Mouse (Mus musculus) neural tube, embryonic 12.5 days (tissue): ENCODE measurements around the gene Slc43a1. TPM values are rescaled to one million over a fixed set of nuclear protein-coding genes. Genes with fewer than 3 reads are reported as not detected.

Experiments used
- ATAC-seq: fragments of 200-750 bp; cut with Nextera tagmentation; 2 replicates; pipeline ENCODE4 v1.8.0; 2017; ENCODE audit warnings: low read depth, mild to moderate bottlenecking, moderate TSS enrichment, moderate library complexity; ENCODE audit not compliant: low FRiP score
- H3K27ac ChIP-seq: fragments of 300-500 bp; sonication (generic); 2 replicates; pipeline ENCODE4 v1.5.1; 2016
- H3K27me3 ChIP-seq: fragments of 300-500 bp; sonication (generic); replicated peaks from 2 replicates; pipeline ENCODE4 v1.6.1; 2016; ENCODE audit warnings: mild to moderate bottlenecking
- H3K36me3 ChIP-seq: fragments of 300-500 bp; sonication (generic); 2 replicates; pipeline ENCODE4 v1.6.1; 2016; ENCODE audit warnings: mild to moderate bottlenecking
- H3K4me1 ChIP-seq: fragments of 300-500 bp; sonication (generic); 2 replicates; pipeline ENCODE4 v1.6.1; 2016
- H3K4me2 ChIP-seq: fragments of 300-500 bp; sonication (generic); replicated peaks from 2 replicates; pipeline ENCODE4 v1.6.1; 2016; ENCODE audit warnings: mild to moderate bottlenecking
- H3K4me3 ChIP-seq: fragments of 300-500 bp; sonication (generic); 2 replicates; pipeline ENCODE4 v1.5.1; 2016
- H3K9ac ChIP-seq: fragments of 300-500 bp; sonication (generic); 2 replicates; pipeline ENCODE4 v1.6.1; 2016; ENCODE audit warnings: mild to moderate bottlenecking
- H3K9me3 ChIP-seq: fragments of 300-500 bp; sonication (generic); 2 replicates; pipeline ENCODE4 v1.6.1; 2016; ENCODE audit warnings: mild to moderate bottlenecking
- WGBS: fragments of 180-500 bp; shearing (Covaris S2); methylation state at CpG from one replicate; pipeline ENCODE4 v1.1.7; 2016; 5-methylcytosine and 5-hydroxymethylcytosine counted together
- polyA plus RNA-seq: library from polyadenylated mRNA; unstranded; fragments of >200 nt; fragmentation: Nextera tagmentation; extraction: Ambion mirVana; gene quantifications from 2 replicates; pipeline ENCODE4 v1.2.1, GENCODE M21; 2016

Gene Slc43a1
- polyA plus RNA-seq, 1 experiment from 2014 or later = 10.2 TPM

DNA sequence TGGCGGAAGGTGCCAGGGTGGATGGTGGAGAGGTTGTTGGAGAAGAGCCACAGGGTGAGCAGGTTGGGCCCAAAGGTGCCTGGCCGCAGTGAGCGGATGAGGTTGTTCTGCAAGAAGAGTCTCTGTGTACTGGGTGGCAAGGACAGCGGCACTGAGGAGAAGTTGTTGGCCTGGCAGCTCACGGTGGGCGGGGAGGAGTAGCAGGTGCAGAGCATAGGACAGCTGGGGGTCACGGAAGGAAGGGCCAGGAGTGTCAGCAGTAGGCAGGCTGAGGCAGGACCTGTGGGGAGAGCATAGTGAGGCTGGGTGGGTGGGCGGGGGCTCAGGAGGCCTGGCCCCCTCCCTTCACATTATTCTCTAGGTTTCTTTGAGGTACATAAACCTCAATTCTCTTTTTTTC is 41.9 kb downstream of the Slc43a1 start:
- Histone ChIP-seq H3K27ac (no peak overlapping the region), H3K4me2 (no peak overlapping the region), H3K9ac (no peak overlapping the region), H3K4me1 (peaks cover 17% of the 10 kb centered on the region), H3K9me3 (no peaks in the 10 kb centered on the region), H3K36me3 (no peaks in the 10 kb centered on the region), H3K4me3 (no peak overlapping the region), H3K27me3 (peaks cover 56% of the 10 kb centered on the region)
- no peak for ATAC-seq
- WGBS = 80% methylated on average over 8 of the region's 8 CpGs

DNA sequence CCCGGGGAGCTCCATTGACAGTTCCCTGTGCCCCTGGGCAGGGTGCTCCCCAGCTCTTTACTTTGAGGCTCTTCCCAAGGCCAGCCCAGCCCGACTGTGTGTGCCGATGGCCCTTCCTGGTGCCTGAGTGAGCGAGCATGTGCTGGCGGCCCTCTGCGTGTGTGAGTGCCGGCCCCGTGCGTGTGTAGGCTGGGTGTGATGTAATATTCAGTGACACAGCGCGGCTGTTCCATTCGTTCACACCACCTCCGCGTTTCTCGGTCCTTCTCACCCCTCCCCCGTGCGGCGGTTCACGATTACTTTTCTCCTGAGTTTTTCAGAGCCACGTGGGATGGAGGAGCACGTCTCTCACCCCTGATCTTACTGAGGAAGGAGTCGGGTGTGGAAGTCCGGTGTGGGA is 44.0 kb downstream of the Slc43a1 start:
- Histone ChIP-seq H3K4me2 (peak overlapping the region; percentile 49), H3K27ac (no peak overlapping the region), H3K27me3 (peaks cover 77% of the 10 kb centered on the region), H3K36me3 (no peaks in the 10 kb centered on the region), H3K9me3 (no peaks in the 10 kb centered on the region), H3K4me1 (peaks cover 34% of the 10 kb centered on the region), H3K4me3 (no peak overlapping the region; the same call in 1 of the 2 replicates), H3K9ac (no peak overlapping the region)
- WGBS = 10% methylated on average over 23 of the region's 23 CpGs
- no peak for ATAC-seq

DNA sequence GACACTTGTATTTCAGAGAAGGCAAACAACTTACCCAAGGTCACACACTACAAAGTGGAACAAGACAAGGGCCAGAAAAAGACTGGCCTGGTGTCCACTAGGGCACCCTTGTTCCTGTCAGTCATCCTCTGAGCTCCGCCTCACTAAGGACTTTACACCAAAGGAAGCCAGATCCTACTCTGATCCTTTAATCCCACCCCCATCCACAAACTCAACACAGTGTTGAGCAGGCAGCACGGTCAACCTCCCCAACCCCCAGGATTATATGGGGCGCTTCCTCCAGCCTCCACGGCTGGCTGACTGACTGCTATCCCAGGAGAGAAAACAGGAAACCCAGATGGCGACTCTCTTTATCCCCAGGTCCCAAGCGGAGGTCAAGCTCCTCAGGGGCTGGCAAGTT is 44.4 kb downstream of the Slc43a1 start:
- Histone ChIP-seq H3K9ac (no peak overlapping the region), H3K4me2 (peak overlapping the region; percentile 49), H3K36me3 (no peaks in the 10 kb centered on the region), H3K27ac (no peak overlapping the region), H3K4me3 (no peak overlapping the region; the same call in 1 of the 2 replicates), H3K9me3 (no peaks in the 10 kb centered on the region), H3K4me1 (peaks cover 39% of the 10 kb centered on the region), H3K27me3 (peaks cover 81% of the 10 kb centered on the region)
- ATAC-seq = no peak
- 4% methylated on average over 6 of the region's 6 CpGs for WGBS

DNA sequence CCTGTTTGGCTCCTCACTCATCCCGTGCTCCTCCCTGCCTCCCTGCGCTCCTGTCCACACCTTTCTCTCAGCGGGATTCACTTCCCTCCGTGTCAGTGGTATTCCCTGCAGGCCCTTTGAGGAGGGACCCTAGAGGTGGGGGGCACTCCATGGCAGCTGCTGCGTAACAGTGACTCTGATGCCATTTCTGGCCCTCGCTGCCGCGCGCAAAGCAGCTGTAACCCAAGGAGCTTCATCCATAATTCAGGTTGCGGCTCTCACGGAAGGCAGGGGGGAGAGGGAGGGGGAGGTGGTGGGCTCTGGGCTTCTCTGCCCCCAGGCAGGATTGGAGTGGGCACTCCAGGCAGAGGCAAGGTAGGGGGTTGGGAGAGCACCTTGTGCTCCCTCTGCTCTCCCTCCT is 44.9 kb downstream of the Slc43a1 start:
- no peaks in the 10 kb centered on the region for H3K36me3 ChIP-seq
- 6% methylated on average over 11 of the region's 11 CpGs for WGBS
- H3K9me3 ChIP-seq = no peaks in the 10 kb centered on the region
- no peak for ATAC-seq
- no peak overlapping the region for H3K27ac ChIP-seq
- peaks cover 41% of the 10 kb centered on the region for H3K4me1 ChIP-seq
- no peak overlapping the region for H3K9ac ChIP-seq
- no peak overlapping the region; the same call in 1 of the 2 replicates for H3K4me3 ChIP-seq
- H3K4me2 ChIP-seq = peak overlapping the region; percentile 49
- peaks cover 86% of the 10 kb centered on the region for H3K27me3 ChIP-seq

DNA sequence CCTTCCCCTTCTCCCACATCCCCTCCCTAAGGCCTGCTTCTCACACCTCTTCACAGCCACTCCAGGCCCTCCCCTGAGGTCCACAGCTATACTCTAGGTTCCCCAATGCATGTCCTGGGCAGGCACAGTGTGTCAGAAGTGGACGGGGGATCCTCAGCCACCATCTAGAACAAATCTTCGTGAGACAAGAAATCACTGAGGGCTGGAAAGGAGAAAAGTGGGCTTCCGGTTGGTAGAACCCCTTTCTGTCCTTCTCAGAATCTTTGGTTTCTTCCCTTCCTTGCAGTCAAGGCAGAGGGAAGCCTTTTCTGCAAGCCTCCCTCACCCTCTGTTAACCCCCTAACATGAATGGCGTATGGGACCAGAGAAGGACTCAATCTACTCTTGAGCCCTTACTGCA is 45.3 kb downstream of the Slc43a1 start:
- H3K4me1 ChIP-seq = peaks cover 43% of the 10 kb centered on the region
- H3K9me3 ChIP-seq = no peaks in the 10 kb centered on the region
- H3K36me3 ChIP-seq = no peaks in the 10 kb centered on the region
- no peak overlapping the region for H3K4me3 ChIP-seq
- ATAC-seq = no peak
- peak overlapping the region; percentile 91 for H3K4me2 ChIP-seq
- H3K9ac ChIP-seq = no peak overlapping the region
- H3K27me3 ChIP-seq = peaks cover 90% of the 10 kb centered on the region
- 63% methylated on average over 4 of the region's 4 CpGs for WGBS
- no peak overlapping the region for H3K27ac ChIP-seq

DNA sequence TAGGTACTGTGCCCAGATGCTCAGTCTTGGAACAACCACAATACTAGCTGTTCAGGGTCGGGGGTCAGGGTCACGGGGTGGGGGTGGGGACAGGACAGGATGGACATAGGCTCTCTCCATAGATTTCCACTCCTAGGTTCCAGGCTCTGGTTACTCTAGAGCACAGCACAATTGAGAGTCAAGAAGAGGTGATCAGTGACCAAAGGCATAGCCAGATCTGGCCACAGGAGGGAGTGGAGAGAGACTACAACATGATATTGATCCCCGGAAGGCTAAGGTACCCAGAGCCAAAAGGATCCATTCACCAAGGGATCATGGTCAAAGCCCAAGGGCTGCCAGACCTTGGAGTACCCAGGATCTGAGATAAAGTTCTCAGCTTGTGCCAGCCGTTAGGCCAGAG is 46.0 kb downstream of the Slc43a1 start:
- H3K9ac ChIP-seq = no peak overlapping the region
- 49% methylated on average over 4 of the region's 4 CpGs for WGBS
- H3K27me3 ChIP-seq = peaks cover 97% of the 10 kb centered on the region
- H3K9me3 ChIP-seq = no peaks in the 10 kb centered on the region
- ATAC-seq = no peak
- H3K27ac ChIP-seq = no peak overlapping the region
- H3K36me3 ChIP-seq = no peaks in the 10 kb centered on the region
- H3K4me1 ChIP-seq = peaks cover 49% of the 10 kb centered on the region
- H3K4me3 ChIP-seq = 0 out of 2 replicates have a peak overlapping the region, but pooled peaks have one; percentile 55
- H3K4me2 ChIP-seq = peak overlapping the region; percentile 91

DNA sequence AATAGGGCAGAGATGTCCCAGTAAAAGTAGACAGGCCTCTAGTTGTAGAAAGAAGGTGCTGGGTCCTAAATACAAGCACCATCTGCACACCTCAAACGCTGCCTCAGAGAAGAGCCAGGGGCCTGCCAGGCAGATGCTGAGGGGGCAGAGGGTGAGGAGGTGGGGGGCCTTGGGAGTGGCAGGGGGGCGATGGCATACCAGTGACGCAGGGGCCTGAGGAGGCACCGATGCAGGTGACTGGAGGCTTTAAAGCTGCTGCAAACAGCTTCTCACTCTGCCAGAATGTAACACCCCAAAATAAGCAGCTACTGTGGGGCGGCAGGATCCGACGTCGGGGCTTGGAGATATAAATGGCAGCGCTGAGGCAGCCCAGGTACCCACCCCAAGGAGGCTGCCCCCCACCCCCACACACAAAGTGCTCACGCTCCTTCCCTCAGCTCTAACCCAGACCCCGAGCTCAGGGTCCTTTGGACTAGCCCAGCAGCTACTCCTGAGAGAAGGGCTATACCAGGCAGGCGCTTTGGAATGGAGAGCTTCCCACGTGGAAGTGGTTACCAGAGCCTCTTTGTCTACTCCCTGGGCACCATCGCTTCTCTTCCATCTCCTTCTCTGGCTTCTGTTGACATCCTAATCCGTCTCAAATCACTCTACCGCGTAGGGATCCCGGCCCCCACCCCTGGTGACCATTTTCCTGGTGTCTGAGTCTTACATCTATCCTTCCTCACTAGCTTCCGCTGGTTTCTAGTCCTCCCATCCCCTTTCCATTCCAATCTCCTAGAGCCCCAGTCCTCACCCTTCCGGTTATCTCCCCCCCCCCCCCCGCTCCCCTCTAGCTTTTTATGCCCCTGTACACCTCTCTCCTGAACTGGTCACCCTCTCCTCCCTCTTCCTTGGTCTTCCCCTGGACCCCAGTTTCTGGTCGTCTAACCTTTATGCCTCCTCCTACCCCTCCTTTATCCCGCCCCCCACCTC is 46.7 kb downstream of the Slc43a1 start:
- no peak for ATAC-seq
- H3K9ac ChIP-seq = 0 out of 2 replicates have a peak overlapping the region, but pooled peaks have one; percentile 64

DNA sequence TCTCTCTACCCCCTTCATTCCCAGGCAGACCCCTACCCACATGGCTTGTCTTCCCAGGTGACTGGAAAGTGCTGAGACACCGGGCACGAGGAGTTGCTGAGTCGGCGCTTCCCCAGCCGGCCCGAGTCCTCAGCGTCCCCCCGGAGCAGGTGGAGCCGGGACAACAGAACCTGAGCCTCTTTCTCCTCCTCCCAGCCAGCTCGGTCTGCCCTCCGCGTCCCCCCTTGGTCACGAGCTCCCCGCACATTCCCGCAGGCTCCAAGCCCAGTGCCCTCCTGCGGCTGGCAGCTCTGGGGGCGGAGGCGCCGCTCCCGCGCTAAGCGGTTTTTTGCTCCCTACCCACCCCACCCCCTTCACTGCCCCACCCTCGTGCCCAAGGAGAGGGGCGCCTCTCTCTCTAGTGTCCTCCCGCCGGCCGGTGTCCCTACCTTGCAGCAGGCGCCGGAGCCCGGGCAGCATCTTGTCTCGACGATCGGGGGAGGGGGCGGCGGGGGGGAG is 47.6 kb downstream of the Slc43a1 start, which contains the start of gene Rtn4rl2:
TSS of gene Rtn4rl2 (minus strand) at position 477 of the 498 bp plus-strand sequence.
- no peak within 1 kb of the TSS for H3K27ac ChIP-seq
- H3K9me3 ChIP-seq = no peaks in the 10 kb centered on the region
- peaks cover 49% of the 10 kb centered on the region for H3K4me1 ChIP-seq
- no peaks in the 10 kb centered on the region for H3K36me3 ChIP-seq
- ATAC-seq = peak; percentile 11
- H3K4me3 ChIP-seq = peak within 1 kb of the TSS; percentile 55
- peak within 1 kb of the TSS; percentile 91 for H3K4me2 ChIP-seq
- peaks cover 84% of the 10 kb centered on the region for H3K27me3 ChIP-seq
- WGBS = 0% methylated on average over 33 of the region's 35 CpGs
- H3K9ac ChIP-seq = peak within 1 kb of the TSS; percentile 64

More for the DNA sequence above, 46.7 kb downstream of the Slc43a1 start:
- H3K4me2 ChIP-seq = peak overlapping the region; percentile 91
- 11% methylated on average over 21 of the region's 23 CpGs for WGBS
- H3K36me3 ChIP-seq = no peaks in the 10 kb centered on the region
- H3K9me3 ChIP-seq = no peaks in the 10 kb centered on the region
- peaks cover 90% of the 10 kb centered on the region for H3K27me3 ChIP-seq
- H3K4me3 ChIP-seq = peak overlapping the region; percentile 55
- no peak overlapping the region for H3K27ac ChIP-seq
- H3K4me1 ChIP-seq = peaks cover 49% of the 10 kb centered on the region

DNA sequence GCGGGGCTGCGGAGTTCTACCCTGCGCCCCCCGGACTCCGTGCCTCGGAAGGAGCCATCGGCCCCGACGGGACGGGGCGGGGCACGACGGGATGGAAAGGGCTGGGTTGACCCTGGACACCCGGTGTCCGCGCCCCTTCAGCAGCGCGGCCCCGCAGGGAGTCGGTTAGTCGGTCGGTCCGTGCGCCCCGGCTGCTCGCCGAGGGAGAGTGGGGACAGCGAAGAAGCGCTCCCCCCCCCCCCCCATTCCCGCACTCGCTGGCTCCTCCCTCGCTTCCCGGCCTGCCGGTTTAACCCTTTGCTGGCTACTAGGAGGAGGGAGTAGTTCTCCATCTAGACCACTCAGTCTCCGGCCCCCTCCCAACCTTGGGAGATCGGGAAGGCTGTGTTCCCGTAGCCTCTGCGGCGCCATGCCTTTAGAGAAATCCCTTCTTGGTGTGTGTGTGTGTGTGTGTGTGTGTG is 48.2 kb downstream of the Slc43a1 start:
- under 1% methylated on average over 28 of the region's 39 CpGs for WGBS
- Histone ChIP-seq H3K27me3 (peaks cover 78% of the 10 kb centered on the region), H3K36me3 (no peaks in the 10 kb centered on the region), H3K4me2 (peak overlapping the region; percentile 91), H3K4me1 (peaks cover 49% of the 10 kb centered on the region), H3K27ac (no peak overlapping the region), H3K4me3 (peak overlapping the region; percentile 55), H3K9ac (peak overlapping the region; percentile 64), H3K9me3 (no peaks in the 10 kb centered on the region)
- ATAC-seq = peak; percentile 44

DNA sequence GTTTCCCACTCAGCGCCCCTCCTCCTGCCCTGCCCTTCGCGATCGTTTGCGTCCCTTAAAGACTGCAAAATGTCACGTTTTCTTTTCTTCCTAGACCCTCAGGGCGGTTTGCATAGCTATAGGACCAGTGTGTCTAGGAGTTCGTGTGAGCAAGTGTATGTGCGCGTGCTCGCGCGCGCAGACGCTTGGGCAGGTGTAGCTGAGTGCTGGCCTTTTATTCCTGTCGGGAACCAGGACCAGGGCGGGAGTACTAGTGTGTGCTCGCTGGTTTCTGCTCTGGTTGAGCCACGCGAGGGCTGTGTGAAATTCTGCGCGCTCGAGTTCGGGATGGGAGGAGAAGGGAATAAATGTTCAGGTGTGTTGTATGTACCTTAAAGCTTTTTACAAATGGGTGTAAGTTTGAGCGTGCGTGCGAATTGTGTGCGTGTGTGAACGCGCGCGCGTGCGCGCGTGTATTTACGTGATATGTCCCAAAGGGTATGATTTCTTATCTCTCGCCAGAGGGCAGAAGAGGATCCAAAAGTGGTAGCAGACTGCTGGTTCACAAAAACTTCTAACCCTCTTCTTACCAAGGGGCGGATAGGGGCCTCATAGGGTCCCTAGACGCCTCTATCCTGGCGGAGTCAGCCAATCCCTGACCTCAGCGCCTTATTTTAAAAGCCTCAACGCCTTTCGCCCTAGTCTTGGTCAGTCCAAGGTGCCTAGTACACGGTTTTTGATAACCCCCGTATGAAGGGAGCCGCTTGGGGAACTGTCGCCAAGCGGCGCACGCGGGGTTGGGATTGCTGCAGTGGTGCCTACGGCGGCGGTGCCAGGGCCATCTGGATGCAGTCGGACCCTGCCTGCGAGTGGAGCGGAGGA is 49.0 kb downstream of the Slc43a1 start:
- peaks cover 71% of the 10 kb centered on the region for H3K27me3 ChIP-seq
- WGBS = under 1% methylated on average over 58 of the region's 58 CpGs
- H3K27ac ChIP-seq = no peak overlapping the region
- no peaks in the 10 kb centered on the region for H3K9me3 ChIP-seq
- H3K9ac ChIP-seq = peak overlapping the region; percentile 64; the same call in 1 of the 2 replicates
- ATAC-seq = peak; percentile 27; the same call in 1 of the 2 replicates
- H3K4me1 ChIP-seq = peaks cover 45% of the 10 kb centered on the region
- no peaks in the 10 kb centered on the region for H3K36me3 ChIP-seq
- peak overlapping the region; percentile 55 for H3K4me3 ChIP-seq
- peak overlapping the region; percentile 91 for H3K4me2 ChIP-seq

DNA sequence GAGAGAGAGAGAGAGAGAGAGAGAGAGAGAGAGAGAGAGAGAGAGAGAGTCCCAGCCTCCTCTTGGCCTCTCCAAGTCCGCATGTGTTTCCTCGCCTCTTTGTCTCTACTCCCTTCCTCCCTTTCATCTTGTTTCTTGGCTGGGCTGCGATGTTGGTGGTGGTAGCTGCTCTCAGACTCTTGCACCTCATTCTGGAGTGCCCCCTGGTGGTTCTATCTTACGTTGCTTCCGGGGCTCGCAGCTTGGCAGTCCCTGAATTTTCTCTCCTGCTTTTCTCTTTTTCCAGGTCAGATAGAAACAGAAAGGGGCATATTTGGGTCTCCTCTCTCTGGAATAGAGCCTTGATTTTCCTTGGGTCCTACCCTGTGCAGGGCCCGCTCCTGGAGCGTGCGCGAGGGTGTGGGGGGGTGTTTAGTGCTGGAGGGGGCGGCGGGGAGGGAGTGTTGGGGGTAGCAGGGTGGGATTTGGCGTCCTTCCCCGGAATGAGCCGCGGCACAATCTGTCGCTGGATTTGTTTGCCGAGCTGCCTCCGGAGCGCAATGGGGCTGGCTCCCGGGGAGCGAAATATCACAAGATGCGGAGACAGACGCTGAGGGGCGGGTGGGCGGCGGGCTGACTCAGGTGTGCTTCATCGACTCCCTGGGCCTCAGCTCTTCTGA is 50.1 kb downstream of the Slc43a1 start:
- 2% methylated on average over 28 of the region's 28 CpGs for WGBS
- no peak overlapping the region for H3K27ac ChIP-seq
- no peak for ATAC-seq

More for the DNA sequence above, 50.1 kb downstream of the Slc43a1 start:
- H3K27me3 ChIP-seq = peaks cover 59% of the 10 kb centered on the region
- H3K9me3 ChIP-seq = no peaks in the 10 kb centered on the region
- H3K9ac ChIP-seq = peak overlapping the region; percentile 17; the same call in 1 of the 2 replicates
- no peaks in the 10 kb centered on the region for H3K36me3 ChIP-seq
- peak overlapping the region; percentile 91 for H3K4me2 ChIP-seq
- peak overlapping the region; percentile 13; the same call in 1 of the 2 replicates for H3K4me3 ChIP-seq
- peaks cover 33% of the 10 kb centered on the region for H3K4me1 ChIP-seq
